Mouse (Mus musculus) lung, postnatal 0 days (tissue): ENCODE results near the gene Trim44. TPM values are rescaled to one million over a fixed set of nuclear protein-coding genes. Genes with fewer than 3 reads are reported as not detected.

Experiments used
- ATAC-seq: fragments of 200-750 bp; cut with Nextera tagmentation; 2 replicates; pipeline ENCODE4 v1.8.0; 2017; ENCODE audit warnings: moderate library complexity
- DNase-seq: peaks from one replicate; pipeline ENCODE4 v3.0.0-alpha.2; 2016; ENCODE audit warnings: low spot score
- H3K27ac ChIP-seq: fragments of 300-500 bp; sonication (generic); 2 replicates; pipeline ENCODE4 v1.5.1; 2014; ENCODE audit warnings: antibody characterized with exemption, mild to moderate bottlenecking, low read length, mixed read lengths
- H3K27me3 ChIP-seq: fragments of 300-500 bp; sonication (generic); replicated peaks from 2 replicates; pipeline ENCODE4 v1.6.1; 2014; ENCODE audit warnings: low read length, mixed read lengths; ENCODE audit not compliant: insufficient read depth
- H3K36me3 ChIP-seq: fragments of 300-500 bp; sonication (generic); 2 replicates; pipeline ENCODE4 v1.6.1; 2014; ENCODE audit warnings: low read length, mixed read lengths; ENCODE audit not compliant: insufficient read depth
- H3K4me1 ChIP-seq: fragments of 300-500 bp; sonication (generic); 2 replicates; pipeline ENCODE4 v1.6.1; 2014; ENCODE audit warnings: antibody characterized with exemption, low read depth, low read length, mixed read lengths; ENCODE audit not compliant: insufficient read depth
- H3K4me2 ChIP-seq: fragments of 300-500 bp; sonication (generic); replicated peaks from 2 replicates; pipeline ENCODE4 v1.6.1; 2014; ENCODE audit warnings: low read depth, mild to moderate bottlenecking, low read length, moderate library complexity, mixed read lengths
- H3K4me3 ChIP-seq: fragments of 300-500 bp; sonication (generic); 2 replicates; pipeline ENCODE4 v1.5.1; 2014; ENCODE audit warnings: low read depth, low read length
- H3K9ac ChIP-seq: fragments of 300-500 bp; sonication (generic); replicated peaks from 2 replicates; pipeline ENCODE4 v1.6.1; 2014; ENCODE audit warnings: low read depth, mild to moderate bottlenecking
- H3K9me3 ChIP-seq: fragments of 300-500 bp; sonication (generic); 2 replicates; pipeline ENCODE4 v1.6.1; 2016; ENCODE audit warnings: low read length, mixed read lengths
- CTCF ChIP-seq: IDR thresholded peaks from 2 replicates; pipeline ENCODE4 v1.5.1; 2016; ENCODE audit warnings: antibody characterized with exemption, mild to moderate bottlenecking
- EP300 ChIP-seq: IDR thresholded peaks from 2 replicates; pipeline ENCODE4 v1.6.1; 2016; ENCODE audit warnings: antibody characterized with exemption, mild to moderate bottlenecking, control low read depth
- WGBS: fragments of 180-500 bp; shearing (Covaris S2); extraction: QIAGEN DNeasy Blood & Tissue Kit; methylation state at CpG from one replicate; pipeline ENCODE4 v1.1.7; 2014; 5-methylcytosine and 5-hydroxymethylcytosine counted together
- polyA plus RNA-seq: library from polyadenylated mRNA; unstranded; fragments of >200 nt; fragmentation: Nextera tagmentation; extraction: Ambion mirVana; gene quantifications from 2 replicates; pipeline ENCODE4 v1.2.1, GENCODE M21; 2015

Gene Trim44
- polyA plus RNA-seq, 1 experiment from 2014 or later, result 12.7 TPM

DNA sequence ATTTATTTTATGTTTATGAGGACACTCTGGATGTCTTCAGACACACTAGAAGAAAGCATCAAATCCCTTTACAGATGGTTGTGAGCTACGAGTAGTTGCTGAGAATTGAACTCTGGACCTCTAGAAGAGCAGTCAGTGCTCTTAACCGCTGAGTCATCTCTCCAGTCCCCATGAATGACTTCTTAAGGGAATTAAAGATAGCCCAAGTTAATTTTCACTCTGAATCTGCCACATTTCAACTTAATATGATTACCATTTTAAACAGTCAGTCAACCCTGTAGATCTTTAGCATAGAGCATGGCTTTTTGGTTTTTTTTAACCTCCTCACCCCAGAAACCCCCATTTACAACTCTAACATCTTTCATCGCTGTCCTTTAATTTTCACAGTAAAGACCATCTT is 2.1 kb upstream of the Trim44 start:
- no peak overlapping the region for H3K27ac ChIP-seq
- H3K4me3 ChIP-seq, result no peak overlapping the region
- ATAC-seq (no peak), DNase-seq (no peak)
- H3K4me1 ChIP-seq, result no peaks in the 10 kb centered on the region
- H3K9ac ChIP-seq, result no peak overlapping the region
- no peaks in the 10 kb centered on the region for H3K9me3 ChIP-seq
- H3K27me3 ChIP-seq, result no peaks in the 10 kb centered on the region
- H3K4me2 ChIP-seq, result no peak overlapping the region
- TF ChIP-seq EP300 (no peak), CTCF (no peak)
- no peaks in the 10 kb centered on the region for H3K36me3 ChIP-seq
- 86% methylated on average over 3 of the region's 3 CpGs for WGBS

DNA sequence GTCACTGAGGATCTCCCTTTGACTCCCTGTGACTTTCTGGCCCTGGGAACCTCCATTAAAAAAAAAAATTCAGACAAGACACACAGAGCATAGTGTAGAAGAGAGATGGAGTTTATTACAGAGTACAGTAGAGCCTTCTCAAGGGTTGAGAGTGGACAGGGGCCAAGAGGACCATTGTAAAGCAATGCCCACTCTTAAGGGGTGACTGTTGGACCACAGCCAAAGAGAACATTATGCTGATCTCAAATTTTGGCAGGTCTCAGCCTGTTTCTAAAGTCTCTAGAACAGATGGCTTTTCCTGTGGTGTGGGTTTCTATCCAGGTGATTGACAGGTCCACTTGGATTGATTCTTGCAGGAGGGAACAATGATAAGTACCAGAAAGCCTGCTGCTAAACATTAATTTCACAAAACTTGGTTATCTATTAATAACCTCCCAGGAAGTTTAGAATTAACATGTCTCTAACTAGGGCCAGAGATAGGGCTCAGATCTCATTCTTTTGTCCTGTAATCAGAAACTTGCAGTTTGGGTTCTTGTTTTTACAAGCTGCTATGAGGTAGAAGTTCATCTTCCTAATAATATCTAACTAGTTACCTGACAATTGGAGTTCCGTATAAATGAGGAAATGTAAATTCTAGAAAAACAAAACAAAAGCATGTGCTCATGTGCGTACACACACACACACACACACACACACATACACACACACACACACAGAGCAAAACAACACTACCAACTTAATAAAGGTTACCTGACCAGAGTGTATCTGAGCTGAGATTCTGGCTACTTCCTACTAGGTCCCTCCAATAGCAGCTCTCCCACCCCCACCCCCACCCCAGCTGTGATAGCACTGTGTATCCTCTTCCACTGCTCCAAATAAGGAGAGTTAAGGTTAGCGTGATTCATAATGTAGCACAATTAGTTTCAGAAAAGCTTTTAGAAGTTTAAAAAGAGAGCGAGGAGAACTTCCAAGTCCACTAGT is 1.0 kb downstream of the Trim44 start:
- Histone ChIP-seq H3K27me3 (no peaks in the 10 kb centered on the region), H3K4me1 (no peaks in the 10 kb centered on the region), H3K4me3 (no peak overlapping the region), H3K27ac (no peak overlapping the region), H3K9me3 (no peaks in the 10 kb centered on the region), H3K4me2 (peak overlapping the region; percentile 29; the same call in 1 of the 2 replicates), H3K36me3 (no peaks in the 10 kb centered on the region), H3K9ac (no peak overlapping the region)
- ATAC-seq (0 out of 2 replicates have a peak, but pooled peaks have one; percentile 19), DNase-seq (no peak)
- 73% methylated on average over 4 of the region's 4 CpGs for WGBS
- TF ChIP-seq CTCF (no peak), EP300 (no peak)

DNA sequence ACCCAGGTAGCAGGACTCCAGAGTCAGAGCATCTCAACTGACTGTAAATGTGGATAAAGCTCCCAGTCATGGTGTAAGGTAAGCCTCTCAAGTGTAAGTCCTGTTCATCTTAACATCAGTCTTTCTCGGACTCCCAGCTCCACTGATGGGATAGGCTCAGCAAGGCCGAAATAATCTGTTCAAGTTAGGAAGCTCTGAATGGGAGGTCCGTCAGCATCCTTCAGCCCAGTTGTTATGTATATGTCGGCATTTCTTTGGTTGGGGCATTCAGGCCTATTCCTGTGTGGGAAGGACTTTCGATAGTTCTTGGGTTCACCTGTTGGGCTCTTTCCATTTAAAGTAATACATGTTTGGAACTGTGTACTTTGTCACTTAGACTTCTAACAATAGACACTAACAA is 3.6 kb downstream of the Trim44 start:
- no peaks in the 10 kb centered on the region for H3K9me3 ChIP-seq
- H3K36me3 ChIP-seq, result no peaks in the 10 kb centered on the region
- H3K27me3 ChIP-seq, result no peaks in the 10 kb centered on the region
- no peak overlapping the region for H3K27ac ChIP-seq
- no peak overlapping the region for H3K4me3 ChIP-seq
- ATAC-seq (no peak), DNase-seq (no peak)
- no peak overlapping the region for H3K4me2 ChIP-seq
- no peak overlapping the region for H3K9ac ChIP-seq
- H3K4me1 ChIP-seq, result no peaks in the 10 kb centered on the region; the same call in 1 of the 2 replicates
- no peak for TF ChIP-seq EP300
- TF ChIP-seq CTCF, result no peak
- 86% methylated on average over 5 of the region's 5 CpGs for WGBS

DNA sequence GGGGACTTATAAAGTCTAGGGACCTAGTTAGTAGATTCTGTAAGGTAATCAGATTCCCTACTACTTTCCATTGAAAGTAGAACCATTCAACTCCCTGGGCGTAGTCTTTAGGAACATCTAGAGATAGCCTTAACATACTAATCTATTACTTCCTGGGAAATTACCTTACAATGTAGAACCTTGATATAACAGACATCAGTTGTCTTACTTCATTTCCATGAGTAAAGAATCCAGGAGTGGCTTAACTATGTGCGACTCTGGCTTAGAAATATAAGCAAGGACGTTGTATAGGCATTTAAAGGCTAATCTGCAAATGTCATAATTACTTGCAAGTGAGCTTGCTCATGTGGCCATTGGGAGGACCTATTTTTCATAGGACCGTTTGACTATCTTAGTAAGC is 4.3 kb downstream of the Trim44 start:
- 80% methylated on average over 4 of the region's 4 CpGs for WGBS
- no peak for ATAC-seq

DNA sequence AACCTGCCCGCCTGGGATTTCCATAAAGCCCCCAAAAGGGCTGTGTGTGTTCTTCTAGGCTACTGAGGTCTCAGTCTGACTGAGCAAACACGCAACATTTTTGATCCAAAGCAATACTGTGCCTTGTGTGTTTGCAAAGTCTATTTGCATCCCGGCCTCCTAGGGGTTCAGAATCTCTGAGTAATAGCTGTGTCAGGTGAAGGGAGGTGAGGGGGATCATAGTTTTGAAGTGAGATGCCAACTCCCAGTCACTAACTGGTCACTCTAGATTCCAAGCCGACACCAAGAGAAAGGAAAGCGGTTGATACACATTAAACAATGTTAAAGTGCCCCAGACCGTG is 6.3 kb downstream of the Trim44 start:
- 12% methylated on average over 6 of the region's 6 CpGs for WGBS
- H3K27ac ChIP-seq, result peak overlapping the region; percentile 96
- peak overlapping the region; percentile 77 for H3K9ac ChIP-seq
- no peaks in the 10 kb centered on the region for H3K9me3 ChIP-seq
- H3K4me2 ChIP-seq, result peak overlapping the region; percentile 76
- ATAC-seq (peak; percentile 24), DNase-seq (no peak)
- H3K4me3 ChIP-seq, result peak overlapping the region; percentile 65
- H3K27me3 ChIP-seq, result no peaks in the 10 kb centered on the region
- TF ChIP-seq EP300 (no peak), CTCF (no peak)
- no peaks in the 10 kb centered on the region for H3K36me3 ChIP-seq
- no peaks in the 10 kb centered on the region; the same call in 1 of the 2 replicates for H3K4me1 ChIP-seq

More for the DNA sequence above, 4.3 kb downstream of the Trim44 start:
- H3K9ac ChIP-seq, result no peak overlapping the region
- no peaks in the 10 kb centered on the region for H3K36me3 ChIP-seq
- H3K27ac ChIP-seq, result no peak overlapping the region
- DNase-seq, result no peak
- no peak overlapping the region for H3K4me3 ChIP-seq
- TF ChIP-seq EP300 (no peak), CTCF (no peak)
- no peak overlapping the region for H3K4me2 ChIP-seq
- no peaks in the 10 kb centered on the region for H3K9me3 ChIP-seq
- H3K27me3 ChIP-seq, result no peaks in the 10 kb centered on the region
- H3K4me1 ChIP-seq, result no peaks in the 10 kb centered on the region; the same call in 1 of the 2 replicates

DNA sequence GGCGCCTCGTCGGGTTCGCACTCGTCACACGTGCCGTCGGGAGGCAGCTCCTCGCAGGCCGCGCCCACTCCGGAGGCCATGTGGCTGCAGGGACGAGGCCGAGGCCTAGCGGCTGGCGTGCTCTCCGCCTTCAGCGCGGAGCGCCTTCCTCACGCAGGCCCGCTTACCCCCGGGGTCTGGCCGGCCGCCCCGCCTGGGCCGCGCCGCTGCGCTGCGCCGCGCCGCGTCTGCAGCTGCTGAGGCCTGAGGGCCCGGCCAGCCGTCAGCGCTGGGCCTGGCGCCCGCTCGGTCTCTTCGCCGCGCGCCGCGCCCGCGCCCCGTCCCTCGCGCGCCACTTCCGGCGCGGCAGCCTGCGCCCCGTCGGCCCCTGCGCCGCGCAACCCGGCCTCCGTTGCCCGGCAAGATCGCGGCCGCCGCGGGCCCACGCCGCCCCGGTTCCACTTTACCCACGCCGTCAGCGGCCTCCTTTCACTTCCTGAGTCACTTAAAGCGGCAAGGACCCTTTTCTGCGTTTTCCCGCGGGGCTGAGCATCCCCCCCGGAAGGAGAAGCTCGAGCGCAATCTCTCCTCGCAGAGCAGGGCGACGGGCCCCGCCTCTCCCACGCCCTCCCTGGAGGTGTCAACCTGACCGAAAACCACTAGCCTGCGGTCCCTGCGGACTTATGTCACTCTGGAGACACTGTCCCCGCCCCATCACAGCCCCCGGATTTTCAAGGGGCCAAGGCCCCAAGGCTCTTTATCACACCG is 6.8 kb downstream of the Trim44 start:
- Histone ChIP-seq H3K36me3 (no peaks in the 10 kb centered on the region), H3K9me3 (no peaks in the 10 kb centered on the region), H3K4me3 (peak overlapping the region; percentile 65), H3K9ac (peak overlapping the region; percentile 77), H3K27ac (peak overlapping the region; percentile 96), H3K27me3 (no peaks in the 10 kb centered on the region), H3K4me1 (no peaks in the 10 kb centered on the region; the same call in 1 of the 2 replicates), H3K4me2 (peak overlapping the region; percentile 76)
- no peak for TF ChIP-seq CTCF
- TF ChIP-seq EP300, result no peak
- WGBS, result under 1% methylated on average over 53 of the region's 94 CpGs
- DNase-seq (peak; percentile 95), ATAC-seq (peak; percentile 94)
